Comparison of ENCODE assay signal across 24 mouse cellular contexts in genomic region chr1:44022656-44023055, GRCm38 (mm10). TPM values are rescaled to one million over a fixed set of nuclear protein-coding genes. Genes with fewer than 3 reads are reported as not detected.
DNase-seq lines count a peak whose midpoint lies in the region; ATAC-seq and TF ChIP-seq lines count a peak whose summit lies in the region.
"Had no signal": no experiment of that assay in that cellular context is flagged by ENCODE, and none has a peak within 500 bp of the region (broad histone marks: within the 10 kb centered on the region; RNA-seq: fewer than 3 reads in every experiment).

No protein-coding gene starts in this region.

- no peaks in the 10 kb centered on the region for H3K4me1 ChIP-seq in forebrain, postnatal 0 days (ENCODE audit: insufficient read depth)
- H3K4me1 ChIP-seq: embryonic facial prominence, embryonic 13.5 days; embryonic facial prominence, embryonic 15.5 days; forebrain, embryonic 10.5 days; forebrain, embryonic 12.5 days had no signal

- TF ChIP-seq CTCF in gastrocnemius, adult 2 months (IDR thresholded peaks at IDR 0.05) = no peak
- TF ChIP-seq CTCF in forebrain, postnatal 0 days (IDR thresholded peaks at IDR 0.05; ENCODE audit: low read depth) = no peak

- no peak overlapping the region for H3K9ac ChIP-seq in forebrain, postnatal 0 days
- H3K9ac ChIP-seq: embryonic facial prominence, embryonic 13.5 days; embryonic facial prominence, embryonic 15.5 days; forebrain, embryonic 12.5 days had no signal

- peak; percentile 57 for DNase-seq in gastrocnemius, adult 2 months
- DNase-seq in gastrocnemius, postnatal 10 days = no peak
- peak; percentile 20 for DNase-seq in gastrocnemius, postnatal 14 days
- DNase-seq in gastrocnemius, postnatal 25 days = peak; percentile 54
- DNase-seq in skeletal muscle tissue, adult 2 months (ENCODE audit: low read depth, low spot score) = peak; percentile 76
- DNase-seq in heart, postnatal 10 days = no peak
- DNase-seq in forebrain, postnatal 0 days = no peak
- DNase-seq: adrenal gland, adult 2 months; adrenal gland, postnatal 10 days; adrenal gland, postnatal 25 days; cerebellum, adult 11 months; cerebellum, adult 18-20 months; cerebellum, adult 8-10 months; cerebellum, adult 9-11 months; cerebellum, postnatal 14 days; cerebellum, postnatal 36 days; embryo, embryonic 11 days had no signal

- peak overlapping the region; percentile 85 for H3K27ac ChIP-seq in gastrocnemius, adult 2 months
- H3K27ac ChIP-seq in forebrain, postnatal 0 days (ENCODE audit: low read depth, low read length) = no peak overlapping the region
- H3K27ac ChIP-seq: embryonic facial prominence, embryonic 13.5 days; embryonic facial prominence, embryonic 15.5 days; forebrain, embryonic 10.5 days; forebrain, embryonic 12.5 days had no signal

- H3K9me3 ChIP-seq in forebrain, postnatal 0 days (ENCODE audit: low read length) = no peaks in the 10 kb centered on the region
- H3K9me3 ChIP-seq: embryonic facial prominence, embryonic 13.5 days; embryonic facial prominence, embryonic 15.5 days; forebrain, embryonic 10.5 days; forebrain, embryonic 12.5 days had no signal

- 89% methylated on average over 1 of the region's 1 CpGs for WGBS in forebrain, postnatal 0 days

- no peaks in the 10 kb centered on the region for H3K27me3 ChIP-seq in forebrain, postnatal 0 days (ENCODE audit: insufficient read depth, low read length)
- H3K27me3 ChIP-seq: embryonic facial prominence, embryonic 15.5 days; forebrain, embryonic 12.5 days had no signal

- no peak overlapping the region for H3K4me3 ChIP-seq in gastrocnemius, adult 2 months
- no peak overlapping the region for H3K4me3 ChIP-seq in forebrain, postnatal 0 days (ENCODE audit: low read depth, low read length)
- H3K4me3 ChIP-seq: embryonic facial prominence, embryonic 13.5 days; embryonic facial prominence, embryonic 15.5 days; erythroblast, embryonic 14.5 days; forebrain, embryonic 10.5 days; forebrain, embryonic 12.5 days had no signal

- no peak overlapping the region for H3K4me2 ChIP-seq in forebrain, postnatal 0 days (ENCODE audit: low read depth)
- H3K4me2 ChIP-seq: embryonic facial prominence, embryonic 13.5 days; embryonic facial prominence, embryonic 15.5 days; forebrain, embryonic 12.5 days had no signal

- intact Hi-C loops in gastrocnemius, adult 2 months (cut with DNase I) = loop anchor here (10.0 kb wide), 1 partner anchor 202 kb away; no protein-coding TSS in a partner anchor
- intact Hi-C loops in gastrocnemius, postnatal 14 days (cut with DNase I; ENCODE audit: low total_unique reads) = no loop called here
- intact Hi-C loops in heart, postnatal 10 days (cut with DNase I) = no loop called here

- no peaks in the 10 kb centered on the region for H3K36me3 ChIP-seq in forebrain, postnatal 0 days (ENCODE audit: insufficient read depth)
- H3K36me3 ChIP-seq: embryonic facial prominence, embryonic 13.5 days; embryonic facial prominence, embryonic 15.5 days; forebrain, embryonic 10.5 days; forebrain, embryonic 12.5 days had no signal

- ATAC-seq in forebrain, postnatal 0 days = no peak
- ATAC-seq: forebrain, embryonic 14.5 days had no signal

RNA-seq across cellular contexts. Expression of gene Mettl21c, which starts 2.8 kb away (rescaled TPM):
- 100 to 1,000 TPM in 1 of 2 experiments, 10 to 100 TPM in 1; 79.9 to 203 TPM for total RNA-seq in gastrocnemius, adult 2 months (2021)
- 100 to 1,000 TPM in 1 of 2 experiments, 10 to 100 TPM in 1; 89.0 to 108 TPM for total RNA-seq in gastrocnemius, postnatal 10 days (2021)
- total RNA-seq in gastrocnemius, postnatal 14 days (2021) = 10 to 100 TPM; 53.9 to 62.2 TPM
- total RNA-seq in gastrocnemius, postnatal 25 days (2021) = 100 to 1,000 TPM in 1 of 2 experiments, 10 to 100 TPM in 1; 37.6 to 145 TPM
- total RNA-seq in heart, postnatal 10 days (2021) = not detected
- 1.2 and 2.3 TPM in 2 replicates for total RNA-seq in forebrain, postnatal 0 days (2014; rRNA removed)
- 1.8 and 2.5 TPM in 2 replicates for polyA plus RNA-seq in forebrain, postnatal 0 days (2015; fragmentation: Nextera tagmentation; extraction: Ambion mirVana)
- total RNA-seq: adrenal gland, adult 2 months; adrenal gland, postnatal 25 days had no signal
- polyA plus RNA-seq: adrenal gland, adult 2 months; erythroblast, embryonic 14.5 days had no signal

RNA-seq across cellular contexts. Expression of gene Gm8251, which starts 39.1 kb away (rescaled TPM):
- total RNA-seq in gastrocnemius, adult 2 months (2021) = not detected
- total RNA-seq in gastrocnemius, postnatal 10 days (2021) = not detected
- total RNA-seq in gastrocnemius, postnatal 14 days (2021) = not detected
- total RNA-seq in gastrocnemius, postnatal 25 days (2021) = not detected
- not detected for total RNA-seq in heart, postnatal 10 days (2021)
- total RNA-seq in forebrain, postnatal 0 days (2014; rRNA removed) = 0.05 TPM in 1 of 2 replicates, not detected in the other
- not detected in 2 replicates for polyA plus RNA-seq in forebrain, postnatal 0 days (2015; fragmentation: Nextera tagmentation; extraction: Ambion mirVana)
- total RNA-seq: adrenal gland, postnatal 4 days had no signal
- polyA plus RNA-seq: adrenal gland, adult 2 months had no signal

Comparison
In these comparisons a context has a peak if more than half of its experiments do, and no peak if none do; other contexts are left out.
1. DNase-seq: peak in gastrocnemius, adult 2 months (single experiment), gastrocnemius, postnatal 14 days (single experiment), gastrocnemius, postnatal 25 days (single experiment) and skeletal muscle tissue, adult 2 months (single experiment); none in gastrocnemius, postnatal 10 days (single experiment), heart, postnatal 10 days (0 of 2) and forebrain, postnatal 0 days (single experiment).
2. RNA of gene Mettl21c, which starts 2.8 kb away (total RNA-seq): 79.9 to 203 TPM in gastrocnemius, adult 2 months, 37.6 to 145 TPM in gastrocnemius, postnatal 25 days, 89.0 to 108 TPM in gastrocnemius, postnatal 10 days and 53.9 to 62.2 TPM in gastrocnemius, postnatal 14 days; 1.2 to 2.3 TPM in forebrain, postnatal 0 days and not detected in heart, postnatal 10 days; every median in the first group is over 10 times any median in the second.